Mouse (Mus musculus): ENCODE measurements at regions not wholly inside any gene's neighbourhood (a gene's known extent, or its start where the extent isn't known, plus 50 kb on each side); places are given as distances from the start of the nearest gene placed in this dataset.

- no peak overlapping the region for H3K4me2 ChIP-seq (ENCODE audit: low read length)
- DNase-seq (ENCODE audit: low spot score): no peak
- no peak overlapping the region for H3K4me3 ChIP-seq (ENCODE audit: low read depth, low read length)
- WGBS: 47% methylated on average over 3 of the region's 3 CpGs
- peaks cover 5% of the 10 kb centered on the region; the same call in 1 of the 2 replicates for H3K4me1 ChIP-seq (ENCODE audit: control insufficient read depth, insufficient read depth, low read length)
- no peak overlapping the region for H3K27ac ChIP-seq (ENCODE audit: low read depth, low read length)
- no peak overlapping the region for H3K9ac ChIP-seq (ENCODE audit: low read length)
- no peak for ATAC-seq
- no peaks in the 10 kb centered on the region for H3K27me3 ChIP-seq (replicated peaks; ENCODE audit: control insufficient read depth, insufficient read depth, low read length)
- no peaks in the 10 kb centered on the region for H3K9me3 ChIP-seq (replicated peaks; ENCODE audit: control insufficient read depth, low read length)
- no peaks in the 10 kb centered on the region for H3K36me3 ChIP-seq (ENCODE audit: control insufficient read depth, insufficient read depth, low read length)
Observed at GRCm38 (mm10) chr2:72777330-72777729, 202.9 kb downstream of the Sp3 start.

GRCm38 (mm10) chr2:72777806-72778510, 202.3 kb downstream of the Sp3 start:
- no peak overlapping the region for H3K4me3 ChIP-seq (ENCODE audit: low read depth, low read length)
- H3K27ac ChIP-seq (ENCODE audit: low read depth, low read length): no peak overlapping the region
- H3K4me2 ChIP-seq (ENCODE audit: low read length): no peak overlapping the region
- DNase-seq (ENCODE audit: low spot score) (no peak), ATAC-seq (no peak)
- H3K27me3 ChIP-seq (replicated peaks; ENCODE audit: control insufficient read depth, insufficient read depth, low read length): no peaks in the 10 kb centered on the region
- H3K4me1 ChIP-seq (ENCODE audit: control insufficient read depth, insufficient read depth, low read length): peaks cover 5% of the 10 kb centered on the region; the same call in 1 of the 2 replicates
- H3K9me3 ChIP-seq (replicated peaks; ENCODE audit: control insufficient read depth, low read length): no peaks in the 10 kb centered on the region
- H3K9ac ChIP-seq (ENCODE audit: low read length): no peak overlapping the region
- no peaks in the 10 kb centered on the region for H3K36me3 ChIP-seq (ENCODE audit: control insufficient read depth, insufficient read depth, low read length)
- WGBS: 82% methylated on average over 8 of the region's 8 CpGs

- DNase-seq (ENCODE audit: low spot score): no peak
- 84% methylated on average over 7 of the region's 7 CpGs for WGBS
- H3K9me3 ChIP-seq (replicated peaks; ENCODE audit: control insufficient read depth, low read length): no peaks in the 10 kb centered on the region
Observed at GRCm38 (mm10) chr2:72779268-72780163, 200.7 kb downstream of the Sp3 start.

GRCm38 (mm10) chr2:72781369-72782275, 198.6 kb downstream of the Sp3 start:
- no peaks in the 10 kb centered on the region for H3K9me3 ChIP-seq (replicated peaks; ENCODE audit: control insufficient read depth, low read length)
- DNase-seq (ENCODE audit: low spot score) (peak; percentile 88), ATAC-seq (peak; percentile 95)
- H3K4me3 ChIP-seq (ENCODE audit: low read depth, low read length): no peak overlapping the region
- H3K27me3 ChIP-seq (replicated peaks; ENCODE audit: control insufficient read depth, insufficient read depth, low read length): no peaks in the 10 kb centered on the region
- H3K4me2 ChIP-seq (ENCODE audit: low read length): no peak overlapping the region
- H3K4me1 ChIP-seq (ENCODE audit: control insufficient read depth, insufficient read depth, low read length): peaks cover 5% of the 10 kb centered on the region; the same call in 1 of the 2 replicates
- H3K27ac ChIP-seq (ENCODE audit: low read depth, low read length): peak overlapping the region; percentile 22
- peak overlapping the region; percentile 29; the same call in 1 of the 2 replicates for H3K9ac ChIP-seq (ENCODE audit: low read length)
- H3K36me3 ChIP-seq (ENCODE audit: control insufficient read depth, insufficient read depth, low read length): no peaks in the 10 kb centered on the region
- WGBS: 50% methylated on average over 15 of the region's 15 CpGs

More at GRCm38 (mm10) chr2:72779268-72780163, 200.7 kb downstream of the Sp3 start:
- no peak for ATAC-seq
- H3K4me1 ChIP-seq (ENCODE audit: control insufficient read depth, insufficient read depth, low read length): peaks cover 5% of the 10 kb centered on the region; the same call in 1 of the 2 replicates
- H3K27ac ChIP-seq (ENCODE audit: low read depth, low read length): no peak overlapping the region
- H3K27me3 ChIP-seq (replicated peaks; ENCODE audit: control insufficient read depth, insufficient read depth, low read length): no peaks in the 10 kb centered on the region
- H3K4me2 ChIP-seq (ENCODE audit: low read length): no peak overlapping the region
- no peak overlapping the region for H3K9ac ChIP-seq (ENCODE audit: low read length)
- no peaks in the 10 kb centered on the region for H3K36me3 ChIP-seq (ENCODE audit: control insufficient read depth, insufficient read depth, low read length)
- H3K4me3 ChIP-seq (ENCODE audit: low read depth, low read length): no peak overlapping the region

GRCm38 (mm10) chr2:72782355-72782754, 197.9 kb downstream of the Sp3 start:
- H3K4me3 ChIP-seq (ENCODE audit: low read depth, low read length): no peak overlapping the region
- 51% methylated on average over 7 of the region's 7 CpGs for WGBS
- no peak overlapping the region for H3K9ac ChIP-seq (ENCODE audit: low read length)
- H3K4me1 ChIP-seq (ENCODE audit: control insufficient read depth, insufficient read depth, low read length): peaks cover 5% of the 10 kb centered on the region; the same call in 1 of the 2 replicates
- ATAC-seq: peak; percentile 25; the same call in 1 of the 2 replicates
- no peak overlapping the region for H3K4me2 ChIP-seq (ENCODE audit: low read length)
- no peaks in the 10 kb centered on the region for H3K36me3 ChIP-seq (ENCODE audit: control insufficient read depth, insufficient read depth, low read length)
- H3K9me3 ChIP-seq (replicated peaks; ENCODE audit: control insufficient read depth, low read length): no peaks in the 10 kb centered on the region
- no peak overlapping the region for H3K27ac ChIP-seq (ENCODE audit: low read depth, low read length)
- H3K27me3 ChIP-seq (replicated peaks; ENCODE audit: control insufficient read depth, insufficient read depth, low read length): no peaks in the 10 kb centered on the region
- DNase-seq (ENCODE audit: low spot score): peak; percentile 17

GRCm38 (mm10) chr2:72785365-72786043, 194.7 kb downstream of the Sp3 start:
- Histone ChIP-seq H3K9me3 (replicated peaks; ENCODE audit: control insufficient read depth, low read length) (no peaks in the 10 kb centered on the region), H3K4me1 (ENCODE audit: control insufficient read depth, insufficient read depth, low read length) (peaks cover 5% of the 10 kb centered on the region; the same call in 1 of the 2 replicates), H3K27me3 (replicated peaks; ENCODE audit: control insufficient read depth, insufficient read depth, low read length) (no peaks in the 10 kb centered on the region), H3K4me2 (ENCODE audit: low read length) (no peak overlapping the region), H3K9ac (ENCODE audit: low read length) (no peak overlapping the region), H3K27ac (ENCODE audit: low read depth, low read length) (no peak overlapping the region), H3K4me3 (ENCODE audit: low read depth, low read length) (no peak overlapping the region), H3K36me3 (ENCODE audit: control insufficient read depth, insufficient read depth, low read length) (no peaks in the 10 kb centered on the region)
- DNase-seq (ENCODE audit: low spot score) (no peak), ATAC-seq (no peak)
- WGBS: 88% methylated on average over 8 of the region's 8 CpGs

GRCm38 (mm10) chr2:72786044-72786737, 194.1 kb downstream of the Sp3 start:
- DNase-seq (ENCODE audit: low spot score) (no peak), ATAC-seq (no peak)
- H3K27me3 ChIP-seq (replicated peaks; ENCODE audit: control insufficient read depth, insufficient read depth, low read length): no peaks in the 10 kb centered on the region
- no peak overlapping the region for H3K9ac ChIP-seq (ENCODE audit: low read length)
- H3K36me3 ChIP-seq (ENCODE audit: control insufficient read depth, insufficient read depth, low read length): no peaks in the 10 kb centered on the region
- H3K4me2 ChIP-seq (ENCODE audit: low read length): no peak overlapping the region
- peaks cover 2% of the 10 kb centered on the region; the same call in 1 of the 2 replicates for H3K4me1 ChIP-seq (ENCODE audit: control insufficient read depth, insufficient read depth, low read length)
- no peak overlapping the region for H3K27ac ChIP-seq (ENCODE audit: low read depth, low read length)
- WGBS: 47% methylated on average over 5 of the region's 5 CpGs
- no peak overlapping the region for H3K4me3 ChIP-seq (ENCODE audit: low read depth, low read length)
- no peaks in the 10 kb centered on the region for H3K9me3 ChIP-seq (replicated peaks; ENCODE audit: control insufficient read depth, low read length)
